Mouse (Mus musculus): ENCODE data around the gene Macrod2. TPM values are rescaled to one million over a fixed set of nuclear protein-coding genes. Genes with fewer than 3 reads are reported as not detected.

Gene Macrod2
- total and polyA plus RNA-seq, 2 experiments = 2.0 to 3.3 TPM

DNA sequence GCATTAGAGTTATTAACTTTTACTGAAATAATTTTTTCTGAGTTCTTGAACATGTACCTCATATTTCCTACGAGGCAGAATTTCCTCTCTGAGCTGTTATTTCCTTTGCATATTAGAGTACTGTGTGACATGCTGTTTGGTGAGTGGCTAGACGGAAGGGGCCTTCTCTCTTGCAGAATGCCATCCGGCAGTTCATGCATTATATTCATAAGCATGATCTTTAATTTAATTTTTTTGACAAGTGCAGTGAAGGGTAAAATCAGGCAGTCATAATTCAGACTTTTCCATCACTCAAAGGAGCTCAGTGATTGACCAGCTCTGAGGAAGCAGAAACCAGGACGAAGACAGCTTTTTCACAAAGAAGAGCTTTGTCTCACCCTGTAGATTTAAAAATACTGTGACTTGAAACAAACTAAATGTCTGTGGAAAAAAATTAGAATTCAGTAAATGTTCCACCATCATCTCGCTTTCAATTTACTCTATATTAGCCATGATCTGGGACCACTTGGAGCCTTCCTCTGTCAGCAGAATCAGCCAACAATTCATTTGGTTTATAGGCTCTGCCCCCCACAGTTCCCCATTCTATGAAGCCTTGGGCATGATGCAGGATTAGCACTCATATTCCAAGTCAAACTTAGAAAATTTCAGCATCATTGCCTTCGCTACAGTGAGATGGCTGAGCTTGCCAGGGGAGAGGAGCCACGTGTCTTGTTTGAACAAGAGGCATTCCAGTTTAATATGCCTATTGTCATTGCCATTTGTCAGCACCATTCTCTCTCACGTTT lies 1827.2 kb downstream of the Macrod2 start:
- Histone ChIP-seq H3K4me3 (ENCODE audit: insufficient read depth, low read depth, low read length) (no peak overlapping the region), H3K36me3 (ENCODE audit: control insufficient read depth, insufficient read depth, low read length) (no peaks in the 10 kb centered on the region), H3K27me3 (ENCODE audit: control insufficient read depth, insufficient read depth, low read length) (no peaks in the 10 kb centered on the region), H3K27ac (replicated peaks; ENCODE audit: insufficient read depth, low read depth, low read length) (no peak overlapping the region), H3K9ac (ENCODE audit: low read depth, low read length) (no peak overlapping the region), H3K4me1 (ENCODE audit: control insufficient read depth, insufficient read depth, low read length) (no peaks in the 10 kb centered on the region), H3K79me2 (ENCODE audit: control insufficient read depth, insufficient read depth, low read length) (no peaks in the 10 kb centered on the region)
- DNase-seq (ENCODE audit: extremely low read depth, low read depth, low spot score) = no peak
- 69% methylated on average over 8 of the region's 8 CpGs for WGBS
- TF ChIP-seq CTCF (IDR thresholded peaks at IDR 0.05; ENCODE audit: low read depth, low read length) (no peak), POLR2A (IDR thresholded peaks at IDR 0.05; ENCODE audit: extremely low read depth, insufficient read depth, low read length) (no peak)

GRCm38 (mm10) chr2:142222926-142223325 lies 1827.8 kb downstream of the Macrod2 start:
- DNase-seq (ENCODE audit: extremely low read depth, low read depth, low spot score) = no peak
- TF ChIP-seq POLR2A (IDR thresholded peaks at IDR 0.05; ENCODE audit: extremely low read depth, insufficient read depth, low read length) (no peak), CTCF (IDR thresholded peaks at IDR 0.05; ENCODE audit: low read depth, low read length) (no peak)
- no peaks in the 10 kb centered on the region for H3K27me3 ChIP-seq (ENCODE audit: control insufficient read depth, insufficient read depth, low read length)
- H3K4me1 ChIP-seq (ENCODE audit: control insufficient read depth, insufficient read depth, low read length) = no peaks in the 10 kb centered on the region
- no peak overlapping the region for H3K4me3 ChIP-seq (ENCODE audit: insufficient read depth, low read depth, low read length)
- WGBS = 62% methylated on average over 5 of the region's 5 CpGs
- no peaks in the 10 kb centered on the region for H3K36me3 ChIP-seq (ENCODE audit: control insufficient read depth, insufficient read depth, low read length)
- no peaks in the 10 kb centered on the region for H3K79me2 ChIP-seq (ENCODE audit: control insufficient read depth, insufficient read depth, low read length)
- H3K9ac ChIP-seq (ENCODE audit: low read depth, low read length) = no peak overlapping the region
- no peak overlapping the region for H3K27ac ChIP-seq (replicated peaks; ENCODE audit: insufficient read depth, low read depth, low read length)

DNA sequence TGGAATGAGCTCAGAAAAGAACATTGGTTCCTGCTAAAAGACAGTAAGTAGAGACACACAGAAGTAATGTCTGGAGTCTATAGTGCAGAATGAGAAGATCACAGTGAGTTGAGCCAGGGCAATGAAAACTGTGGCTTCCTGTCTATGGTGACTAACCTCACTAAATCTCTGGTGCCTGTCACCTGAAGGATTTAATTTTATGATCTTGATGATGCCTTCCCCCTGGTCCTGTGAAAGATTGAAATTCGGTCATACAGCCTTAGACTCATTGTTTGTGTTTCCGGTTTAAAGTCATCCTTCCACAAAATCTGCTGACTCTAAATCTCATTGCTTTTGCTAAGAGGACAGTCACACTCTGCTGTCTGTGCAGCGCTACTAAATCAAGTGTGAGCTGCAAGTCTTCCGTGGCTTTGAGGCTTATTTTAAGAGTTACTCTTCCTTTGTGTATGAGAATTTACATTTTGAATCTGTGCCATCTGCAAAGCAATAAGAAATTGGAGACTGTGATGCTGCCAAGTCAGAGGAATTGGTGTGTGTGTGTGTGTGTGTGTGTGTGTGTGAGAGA lies 1836.0 kb downstream of the Macrod2 start:
- Histone ChIP-seq H3K36me3 (ENCODE audit: control insufficient read depth, insufficient read depth, low read length) (no peaks in the 10 kb centered on the region), H3K4me1 (ENCODE audit: control insufficient read depth, insufficient read depth, low read length) (no peaks in the 10 kb centered on the region), H3K9ac (ENCODE audit: low read depth, low read length) (no peak overlapping the region), H3K27me3 (ENCODE audit: control insufficient read depth, insufficient read depth, low read length) (no peaks in the 10 kb centered on the region), H3K27ac (replicated peaks; ENCODE audit: insufficient read depth, low read depth, low read length) (no peak overlapping the region), H3K79me2 (ENCODE audit: control insufficient read depth, insufficient read depth, low read length) (no peaks in the 10 kb centered on the region), H3K4me3 (ENCODE audit: insufficient read depth, low read depth, low read length) (no peak overlapping the region)
- WGBS = 70% methylated on average over 4 of the region's 4 CpGs
- TF ChIP-seq CTCF (IDR thresholded peaks at IDR 0.05; ENCODE audit: low read depth, low read length) (no peak), POLR2A (IDR thresholded peaks at IDR 0.05; ENCODE audit: extremely low read depth, insufficient read depth, low read length) (no peak)
- DNase-seq (ENCODE audit: extremely low read depth, low read depth, low spot score) = no peak

DNA sequence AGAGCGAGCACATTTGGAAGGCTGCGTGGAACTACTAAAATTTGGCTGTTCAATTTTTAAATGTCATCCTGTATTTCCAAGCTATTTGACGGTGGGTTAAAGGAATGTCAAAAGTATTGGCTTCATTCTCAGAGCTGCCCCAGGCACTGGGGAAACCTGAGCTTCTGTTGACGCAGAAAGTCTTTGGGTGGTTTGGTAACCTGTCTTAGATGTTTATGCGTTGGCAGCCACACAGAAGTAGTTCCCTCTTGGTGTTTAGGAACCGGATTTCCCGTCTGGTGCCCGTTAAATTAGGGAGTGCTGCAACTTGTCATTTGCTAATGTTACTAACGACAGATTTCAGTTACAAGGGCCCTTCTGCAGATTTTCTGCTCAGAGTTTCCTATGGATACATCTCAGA lies 1837.7 kb downstream of the Macrod2 start:
- no peaks in the 10 kb centered on the region for H3K27me3 ChIP-seq (ENCODE audit: control insufficient read depth, insufficient read depth, low read length)
- H3K36me3 ChIP-seq (ENCODE audit: control insufficient read depth, insufficient read depth, low read length) = no peaks in the 10 kb centered on the region
- no peaks in the 10 kb centered on the region for H3K79me2 ChIP-seq (ENCODE audit: control insufficient read depth, insufficient read depth, low read length)
- no peaks in the 10 kb centered on the region for H3K4me1 ChIP-seq (ENCODE audit: control insufficient read depth, insufficient read depth, low read length)
- no peak overlapping the region for H3K9ac ChIP-seq (ENCODE audit: low read depth, low read length)
- no peak overlapping the region for H3K4me3 ChIP-seq (ENCODE audit: insufficient read depth, low read depth, low read length)
- no peak for TF ChIP-seq POLR2A (IDR thresholded peaks at IDR 0.05; ENCODE audit: extremely low read depth, insufficient read depth, low read length)
- no peak for TF ChIP-seq CTCF (IDR thresholded peaks at IDR 0.05; ENCODE audit: low read depth, low read length)
- 73% methylated on average over 9 of the region's 9 CpGs for WGBS
- H3K27ac ChIP-seq (replicated peaks; ENCODE audit: insufficient read depth, low read depth, low read length) = no peak overlapping the region
- no peak for DNase-seq (ENCODE audit: extremely low read depth, low read depth, low spot score)

DNA sequence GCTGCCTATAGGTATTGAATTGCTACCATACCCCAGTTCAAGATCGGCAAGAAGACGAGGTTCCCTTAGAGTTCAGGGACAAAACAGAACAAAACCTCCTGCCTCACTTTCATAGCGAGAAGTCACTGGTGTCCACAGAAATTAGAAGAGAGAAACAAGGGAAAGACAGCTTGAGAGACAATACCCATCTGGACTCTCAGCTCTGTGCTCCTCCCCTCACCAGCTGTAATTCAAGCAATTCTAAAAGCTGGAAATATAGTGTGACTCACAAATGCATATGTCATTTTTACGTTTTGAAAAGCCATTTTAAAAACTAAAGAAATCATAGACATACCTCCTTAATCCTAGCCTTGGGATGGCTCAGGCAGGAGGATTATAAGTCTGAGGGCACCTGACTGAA lies 1848.4 kb downstream of the Macrod2 start:
- TF ChIP-seq POLR2A (IDR thresholded peaks at IDR 0.05; ENCODE audit: extremely low read depth, insufficient read depth, low read length) (no peak), CTCF (IDR thresholded peaks at IDR 0.05; ENCODE audit: low read depth, low read length) (no peak)
- no peaks in the 10 kb centered on the region for H3K27me3 ChIP-seq (ENCODE audit: control insufficient read depth, insufficient read depth, low read length)
- no peak for DNase-seq (ENCODE audit: extremely low read depth, low read depth, low spot score)
- no peaks in the 10 kb centered on the region for H3K4me1 ChIP-seq (ENCODE audit: control insufficient read depth, insufficient read depth, low read length)
- no peak overlapping the region for H3K4me3 ChIP-seq (ENCODE audit: insufficient read depth, low read depth, low read length)
- 76% methylated on average over 4 of the region's 4 CpGs for WGBS
- no peaks in the 10 kb centered on the region for H3K36me3 ChIP-seq (ENCODE audit: control insufficient read depth, insufficient read depth, low read length)
- no peak overlapping the region for H3K9ac ChIP-seq (ENCODE audit: low read depth, low read length)
- H3K79me2 ChIP-seq (ENCODE audit: control insufficient read depth, insufficient read depth, low read length) = no peaks in the 10 kb centered on the region
- H3K27ac ChIP-seq (replicated peaks; ENCODE audit: insufficient read depth, low read depth, low read length) = no peak overlapping the region

- no peaks in the 10 kb centered on the region for H3K79me2 ChIP-seq (ENCODE audit: control insufficient read depth, insufficient read depth, low read length)
- no peak overlapping the region for H3K27ac ChIP-seq (replicated peaks; ENCODE audit: insufficient read depth, low read depth, low read length)
- no peak overlapping the region for H3K9ac ChIP-seq (ENCODE audit: low read depth, low read length)
- no peak for DNase-seq (ENCODE audit: extremely low read depth, low read depth, low spot score)
- no peaks in the 10 kb centered on the region for H3K36me3 ChIP-seq (ENCODE audit: control insufficient read depth, insufficient read depth, low read length)
- TF ChIP-seq POLR2A (IDR thresholded peaks at IDR 0.05; ENCODE audit: extremely low read depth, insufficient read depth, low read length) (no peak), CTCF (IDR thresholded peaks at IDR 0.05; ENCODE audit: low read depth, low read length) (no peak)
- no peaks in the 10 kb centered on the region for H3K27me3 ChIP-seq (ENCODE audit: control insufficient read depth, insufficient read depth, low read length)
- H3K4me1 ChIP-seq (ENCODE audit: control insufficient read depth, insufficient read depth, low read length) = no peaks in the 10 kb centered on the region
- H3K4me3 ChIP-seq (ENCODE audit: insufficient read depth, low read depth, low read length) = no peak overlapping the region
- WGBS = 42% methylated on average over 4 of the region's 4 CpGs
These were observed 1855.3 kb downstream of the Macrod2 start for GRCm38 (mm10) chr2:142250383-142250782.
